Mouse (Mus musculus) E14TG2a.4 (cell line): ENCODE measurements at regions not wholly inside any gene's neighbourhood (a gene's known extent, or its start where the extent isn't known, plus 50 kb on each side); places are given as distances from the start of the nearest gene placed in this dataset.

Source experiments
- CTCF ChIP-seq: conservative IDR thresholded peaks from 2 replicates; pipeline ENCODE4 v1.5.1; 2014; ENCODE audit warnings: low read length
- NANOG ChIP-seq: IDR thresholded peaks from 2 replicates; pipeline ENCODE4 v1.6.1; 2014; ENCODE audit warnings: borderline replicate concordance, low read length, mixed read lengths
- POU5F1 ChIP-seq: IDR thresholded peaks from 2 replicates; pipeline ENCODE4 v1.6.1; 2014; ENCODE audit warnings: low read length, borderline replicate concordance

DNA sequence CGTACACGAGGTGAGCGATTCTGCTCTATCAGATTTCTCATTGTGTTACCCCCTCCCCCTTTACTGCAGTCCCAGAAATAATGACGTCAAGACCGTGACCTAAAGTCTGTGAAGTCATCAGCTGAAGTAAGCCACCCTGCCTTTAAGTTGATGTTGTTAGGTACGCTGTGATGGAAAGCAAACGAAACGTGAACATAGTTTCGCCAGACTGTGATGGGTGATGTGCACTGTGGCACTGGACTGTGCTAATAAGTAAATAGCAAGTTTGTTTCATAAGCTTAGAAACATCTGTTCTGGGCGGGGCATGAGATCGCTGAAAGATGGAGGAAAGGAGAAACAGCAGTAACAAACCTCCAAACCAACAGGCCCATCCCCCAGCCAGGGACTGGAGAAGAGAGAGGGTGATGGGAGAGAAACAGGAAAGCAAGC is 64.0 kb upstream of the Rap1b start:
- no peak for TF ChIP-seq CTCF
- TF ChIP-seq NANOG = no peak
- no peak for TF ChIP-seq POU5F1
